Mouse (Mus musculus): ENCODE data around the gene B4galnt4. TPM values are rescaled to one million over a fixed set of nuclear protein-coding genes. Genes with fewer than 3 reads are reported as not detected.

B4galnt4 gene
- total RNA-seq (2023): 0.34 and 0.82 TPM in 2 replicates

DNA sequence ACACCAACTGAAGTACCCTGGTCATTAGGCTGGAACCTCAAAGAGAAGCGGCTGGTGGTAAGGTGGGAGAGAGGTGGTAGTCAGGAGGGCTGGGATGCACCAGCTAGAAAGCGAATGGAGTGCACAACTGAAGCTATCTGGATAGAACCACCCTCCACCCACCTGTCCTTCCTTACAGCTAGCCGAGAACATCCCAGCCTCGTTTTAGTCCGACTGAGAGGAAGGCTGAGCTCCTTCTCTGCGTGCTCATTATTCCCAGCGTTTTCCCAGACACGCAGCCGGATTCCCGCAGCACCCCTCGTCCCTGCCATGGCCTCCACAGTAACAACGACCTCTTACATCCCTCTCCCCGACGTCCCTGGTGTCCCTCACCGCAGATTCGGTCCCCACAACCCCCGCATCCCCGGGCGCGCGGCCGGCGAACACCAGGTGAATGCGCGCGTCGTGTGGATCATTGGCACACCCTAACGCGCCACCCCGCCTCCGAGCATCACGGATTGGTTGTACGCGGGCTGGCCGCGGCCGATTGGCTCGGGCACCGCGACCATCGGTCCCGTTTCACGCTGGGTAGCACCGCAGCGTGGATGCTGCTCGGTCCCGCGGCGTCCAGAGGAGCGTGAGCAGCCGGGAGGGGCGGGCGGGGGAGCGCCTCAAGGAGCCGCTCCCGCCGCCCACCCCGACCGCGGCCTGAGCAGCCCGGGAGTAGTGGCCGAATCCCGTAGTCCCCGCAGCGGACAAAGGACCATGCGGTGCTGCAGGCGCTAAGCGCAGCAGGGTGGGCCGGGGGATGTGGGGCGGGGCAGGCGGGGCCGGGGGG is at the start of gene B4galnt4:
B4galnt4 (plus strand) TSS at position 679 of the 817 bp plus-strand sequence.

DNA sequence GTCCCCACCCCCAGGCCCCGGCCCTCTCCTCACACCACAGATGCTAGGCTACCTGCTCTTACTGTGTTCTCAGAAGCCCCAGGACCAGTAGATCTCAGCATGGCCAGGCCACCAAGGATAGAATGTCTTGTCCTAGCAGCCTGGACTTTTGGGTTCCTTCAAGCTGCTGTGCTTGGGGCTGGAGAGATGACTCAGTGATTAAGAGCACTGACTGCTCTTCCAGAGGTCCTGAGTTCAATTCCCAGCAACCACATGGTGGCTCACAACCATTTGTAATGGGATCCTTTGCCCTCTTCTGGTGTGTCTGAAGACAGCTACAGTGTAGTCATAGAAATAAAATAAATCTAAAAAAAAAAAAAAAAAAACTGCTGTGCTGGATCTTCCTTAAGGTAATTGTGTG is 43.1 kb upstream of the B4galnt4 start, which contains the start of gene Ifitm6:
Ifitm6 (minus strand) TSS at position 101 of the 400 bp plus-strand sequence.

DNA sequence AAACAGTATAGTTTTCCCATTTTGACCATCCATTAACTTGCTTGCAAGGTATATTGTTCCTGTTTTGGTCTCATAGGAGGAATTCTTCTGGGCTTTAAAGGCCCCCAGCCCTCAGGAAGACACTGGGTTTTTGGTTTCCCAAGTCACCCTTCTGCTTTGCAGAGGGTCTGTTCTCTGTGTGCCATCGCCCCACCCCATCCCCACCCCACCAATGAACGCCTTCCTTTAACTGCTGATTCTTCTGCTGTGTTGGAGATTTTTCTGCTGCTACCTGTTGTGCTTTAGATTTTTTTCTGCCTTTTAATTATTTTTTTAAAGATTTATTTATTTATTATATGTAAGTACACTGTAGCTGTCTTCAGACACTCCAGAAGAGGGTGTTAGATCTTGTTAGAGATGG is 32.1 kb upstream of the B4galnt4 start, which contains the start of gene Gm17387:
Gm17387 (plus strand) TSS at position 301 of the 400 bp plus-strand sequence.

DNA sequence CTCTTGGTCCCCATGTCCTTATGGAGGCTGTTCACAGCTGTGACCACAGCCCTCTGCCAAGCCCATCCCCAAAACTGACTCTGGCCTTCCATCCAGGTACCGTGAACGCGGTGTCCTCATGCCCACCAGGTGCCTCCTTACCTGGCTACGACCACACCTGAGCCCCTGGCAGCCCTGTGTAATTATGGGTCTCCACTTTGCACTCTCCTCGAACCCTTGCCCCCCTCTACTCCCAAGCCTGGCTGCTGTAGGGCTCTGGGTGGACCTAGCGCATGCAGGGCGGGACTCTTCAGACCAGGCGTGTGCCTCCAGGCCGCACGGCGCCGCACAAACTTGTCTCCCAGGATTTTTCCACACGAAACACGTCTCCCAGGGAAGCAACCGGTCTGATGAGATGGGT is 16.9 kb downstream of the B4galnt4 start, which contains the start of gene Pkp3:
Pkp3 (plus strand) TSS at position 378 of the 400 bp plus-strand sequence.

DNA sequence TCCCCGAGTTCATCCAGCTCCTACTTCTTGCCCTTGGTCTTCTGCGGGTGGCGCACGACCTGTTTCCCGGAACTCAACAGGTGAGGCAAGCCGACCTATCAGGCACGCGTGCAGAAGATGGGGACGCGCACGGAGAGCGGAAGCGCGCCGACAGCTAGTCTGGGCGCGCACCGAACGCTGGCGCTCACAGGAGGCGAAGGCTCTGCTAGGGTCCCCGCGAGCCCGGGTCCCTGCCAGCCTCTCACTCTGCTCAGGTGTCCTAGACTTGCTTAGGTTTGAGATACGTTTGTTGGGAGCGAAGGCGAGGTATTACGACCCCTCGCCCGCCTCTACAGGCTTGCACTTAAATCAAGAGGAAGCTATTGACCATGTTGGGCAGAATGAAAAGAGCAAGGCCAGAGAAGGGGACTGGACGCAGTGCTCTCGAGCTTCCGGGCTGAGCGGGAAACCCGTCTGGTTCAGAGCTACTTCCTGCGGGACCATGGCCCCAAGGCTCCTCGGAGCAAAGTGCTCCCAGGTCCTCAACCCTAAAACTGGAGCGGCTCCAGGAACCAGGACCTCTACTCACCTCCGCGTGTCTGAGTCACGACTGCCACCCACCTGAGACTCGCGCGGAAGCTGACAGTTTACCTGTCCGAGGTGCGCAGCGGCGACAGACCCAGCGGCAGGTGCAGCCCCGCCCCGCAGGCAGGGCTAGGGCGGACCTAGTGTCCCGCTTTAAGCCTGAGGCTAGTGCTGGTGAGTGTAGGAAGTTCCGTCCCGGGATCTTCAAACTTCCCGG is 39.2 kb downstream of the B4galnt4 start, which contains the start of gene Sigirr:
Sigirr (minus strand) TSS at position 662 of the 781 bp plus-strand sequence.

GRCm38 (mm10) chr7:141117636-141118035 is 56.7 kb downstream of the B4galnt4 start, which contains the start of gene Ano9:
TSS of gene Ano9 (minus strand) at chr7:141117806.

Other genes starting within 250 kb of the B4galnt4 start
- gene Zfp941, start 238.9 kb upstream of the B4galnt4 start, total RNA-seq (2023): not detected in 2 replicates
- gene Urah, start 226.1 kb upstream of the B4galnt4 start, total RNA-seq (2023): not detected in 2 replicates
- not detected in 2 replicates for gene Scgb1c1, start 215.6 kb upstream of the B4galnt4 start, total RNA-seq (2023)
- gene Odf3, start 213.3 kb upstream of the B4galnt4 start, total RNA-seq (2023): not detected in 2 replicates
- not detected in 2 replicates for gene Gm45785, start 204.8 kb upstream of the B4galnt4 start, total RNA-seq (2023)
- 98.6 and 113 TPM in 2 replicates for gene Ric8a, start 204.1 kb upstream of the B4galnt4 start, total RNA-seq (2023)
- 21.7 and 27.0 TPM in 2 replicates for gene Bet1l, start 203.5 kb upstream of the B4galnt4 start, total RNA-seq (2023)
- 110 and 137 TPM in 2 replicates for gene Psmd13, start 179.1 kb upstream of the B4galnt4 start, total RNA-seq (2023)
- 7.0 and 7.2 TPM in 2 replicates for gene Sirt3, start 178.8 kb upstream of the B4galnt4 start, total RNA-seq (2023)
- not detected in 2 replicates for gene Cox8b, start 160.7 kb upstream of the B4galnt4 start, total RNA-seq (2023)
- gene Nlrp6, start 140.2 kb upstream of the B4galnt4 start, total RNA-seq (2023): not detected in 2 replicates
- gene Pgghg, start 119.7 kb upstream of the B4galnt4 start, total RNA-seq (2023): 19.6 and 25.0 TPM in 2 replicates
- 0.73 and 1.7 TPM in 2 replicates for gene Ifitm5, start 110.8 kb upstream of the B4galnt4 start, total RNA-seq (2023)
- not detected in 2 replicates for gene Gm45717, start 105.2 kb upstream of the B4galnt4 start, total RNA-seq (2023)
- 357 and 529 TPM in 2 replicates for gene Ifitm2, start 105.1 kb upstream of the B4galnt4 start, total RNA-seq (2023)
- gene Ifitm1, start 93.9 kb upstream of the B4galnt4 start, total RNA-seq (2023): 416 and 495 TPM in 2 replicates
- gene Ifitm3, start 50.3 kb upstream of the B4galnt4 start, total RNA-seq (2023): 381 and 488 TPM in 2 replicates
- 593 and 1,068 TPM in 2 replicates for gene Ifitm6, start 43.2 kb upstream of the B4galnt4 start, total RNA-seq (2023)
- not detected in 2 replicates for gene Gm17387, start 32.0 kb upstream of the B4galnt4 start, total RNA-seq (2023)
- 2.4 and 2.6 TPM in 2 replicates for gene Pkp3, start 17.1 kb downstream of the B4galnt4 start, total RNA-seq (2023)
- 4.4 and 5.0 TPM in 2 replicates for gene Sigirr, start 39.5 kb downstream of the B4galnt4 start, total RNA-seq (2023)
- gene Ano9, start 56.7 kb downstream of the B4galnt4 start, total RNA-seq (2023): not detected in 2 replicates
- gene Ptdss2, start 61.3 kb downstream of the B4galnt4 start, total RNA-seq (2023): 5.3 and 7.8 TPM in 2 replicates
- 105 and 134 TPM in 2 replicates for gene Rnh1, start 111.8 kb downstream of the B4galnt4 start, total RNA-seq (2023)
- 23.9 and 28.1 TPM in 2 replicates for gene Hras, start 132.9 kb downstream of the B4galnt4 start, total RNA-seq (2023)
- gene Lrrc56, start 133.1 kb downstream of the B4galnt4 start, total RNA-seq (2023): 4.2 and 4.5 TPM in 2 replicates
- gene Lmntd2, start 153.0 kb downstream of the B4galnt4 start, total RNA-seq (2023): 0.18 TPM in 1 of 2 replicates, not detected in the other
- gene Rassf7, start 154.8 kb downstream of the B4galnt4 start, total RNA-seq (2023): 2.7 and 5.1 TPM in 2 replicates
- gene Phrf1, start 167.7 kb downstream of the B4galnt4 start, total RNA-seq (2023): 89.4 and 114 TPM in 2 replicates
- gene Irf7, start 205.4 kb downstream of the B4galnt4 start, total RNA-seq (2023): 21.6 and 37.9 TPM in 2 replicates
- gene Cdhr5, start 215.7 kb downstream of the B4galnt4 start, total RNA-seq (2023): not detected in 2 replicates
- gene Sct, start 218.0 kb downstream of the B4galnt4 start, total RNA-seq (2023): not detected in 2 replicates
- gene Drd4, start 230.9 kb downstream of the B4galnt4 start, total RNA-seq (2023): not detected in 2 replicates